Mouse (Mus musculus) liver, postnatal 0 days (tissue): ENCODE measurements at regions not wholly inside any gene's neighbourhood (a gene's known extent, or its start where the extent isn't known, plus 50 kb on each side); places are given as distances from the start of the nearest gene placed in this dataset.

Source experiments
- CTCF ChIP-seq: sonication (generic); IDR thresholded peaks from 2 replicates; pipeline ENCODE4 v1.5.1; 2016; ENCODE audit warnings: antibody characterized with exemption, low read depth
- EP300 ChIP-seq: IDR thresholded peaks from 2 replicates; pipeline ENCODE4 v1.6.1; 2016; ENCODE audit warnings: antibody characterized with exemption, low read depth, mild to moderate bottlenecking

- TF ChIP-seq CTCF = no peak
- TF ChIP-seq EP300 = no peak
These were observed 121.1 kb upstream of the Gls start for GRCm38 (mm10) chr1:52354041-52354582.
